Mouse (Mus musculus) MEL (cell line): ENCODE results near the gene Aqr. TPM values are rescaled to one million over a fixed set of nuclear protein-coding genes. Genes with fewer than 3 reads are reported as not detected.

Experiments
- polyA plus RNA-seq, 2 experiments: library from polyadenylated mRNA; stranded (reverse) in 1 of 2; unstranded in 1 of 2; fragments of >175 nt in 1 of 2; fragments of >200 nt in 1 of 2; gene quantifications; 2 replicates each; pipeline versions ENCODE4 v1.2.1 to v1.2.4; 2012; ENCODE audit warnings: low replicate concordance in 2 of 2, low read depth in 1 of 2; ENCODE audit not compliant: insufficient read length in 2 of 2, insufficient read depth in 1 of 2, missing spikeins in 1 of 2
- total RNA-seq: library from RNA; depleted of rRNA; stranded (reverse); fragments of 300-350 nt; gene quantifications from 2 replicates; pipeline ENCODE4 v1.2.3, GENCODE M21; 2012; rRNA removed

Aqr gene
- total and polyA plus RNA-seq, 3 experiments, result 45.9 to 143 (median 69.1) TPM

Other genes starting within 250 kb of the Aqr start
- not detected in 2 replicates for gene Gjd2, start 173.4 kb downstream of the Aqr start, total RNA-seq
- gene Gjd2, start 173.4 kb downstream of the Aqr start, polyA plus RNA-seq, result not detected
- 0.10 TPM in 1 of 2 replicates, not detected in the other for gene Actc1, start 133.5 kb downstream of the Aqr start, total RNA-seq
- not detected for gene Actc1, start 133.5 kb downstream of the Aqr start, polyA plus RNA-seq
- gene Zfp770, start 14.4 kb upstream of the Aqr start, total RNA-seq, result 6.0 and 6.6 TPM in 2 replicates
- gene Zfp770, start 14.4 kb upstream of the Aqr start, polyA plus RNA-seq, result 1 to 10 TPM in 1 of 2 experiments, not detected in 1; 9.6 TPM